Mouse (Mus musculus): Measurements from ENCODE around the gene Cib4. TPM values are rescaled to one million over a fixed set of nuclear protein-coding genes. Genes with fewer than 3 reads are reported as not detected.

Cib4 gene
- polyA plus RNA-seq (2014; fragmentation: Illumina TruSeq; extraction: RNeasy Lipid Tissue Mini Kit (QIAGEN cat#74804); ENCODE audit: insufficient read depth, low read depth, low replicate concordance), result 0.58 TPM

DNA sequence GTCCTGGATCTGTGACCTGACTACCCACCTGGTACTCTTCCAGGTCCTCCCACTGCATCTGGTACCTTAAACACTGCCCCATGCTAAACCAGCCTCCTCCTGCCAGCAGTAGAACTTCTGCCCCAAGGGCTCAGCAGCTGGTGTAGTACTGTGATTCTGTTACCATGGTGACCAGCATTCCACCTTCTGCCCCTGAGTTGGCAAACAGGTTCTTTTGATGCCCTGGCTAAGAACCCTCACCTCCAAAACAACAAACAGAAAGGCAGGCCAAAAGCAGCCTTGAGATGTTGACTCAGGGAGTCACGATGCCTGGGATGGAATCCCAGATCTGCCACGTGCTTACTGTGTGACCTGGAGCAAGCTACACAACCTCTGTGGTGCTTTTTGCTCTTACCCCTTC, at the start of gene Cib4:
Cib4 (minus strand) TSS at position 139 of the 400 bp plus-strand sequence.

DNA sequence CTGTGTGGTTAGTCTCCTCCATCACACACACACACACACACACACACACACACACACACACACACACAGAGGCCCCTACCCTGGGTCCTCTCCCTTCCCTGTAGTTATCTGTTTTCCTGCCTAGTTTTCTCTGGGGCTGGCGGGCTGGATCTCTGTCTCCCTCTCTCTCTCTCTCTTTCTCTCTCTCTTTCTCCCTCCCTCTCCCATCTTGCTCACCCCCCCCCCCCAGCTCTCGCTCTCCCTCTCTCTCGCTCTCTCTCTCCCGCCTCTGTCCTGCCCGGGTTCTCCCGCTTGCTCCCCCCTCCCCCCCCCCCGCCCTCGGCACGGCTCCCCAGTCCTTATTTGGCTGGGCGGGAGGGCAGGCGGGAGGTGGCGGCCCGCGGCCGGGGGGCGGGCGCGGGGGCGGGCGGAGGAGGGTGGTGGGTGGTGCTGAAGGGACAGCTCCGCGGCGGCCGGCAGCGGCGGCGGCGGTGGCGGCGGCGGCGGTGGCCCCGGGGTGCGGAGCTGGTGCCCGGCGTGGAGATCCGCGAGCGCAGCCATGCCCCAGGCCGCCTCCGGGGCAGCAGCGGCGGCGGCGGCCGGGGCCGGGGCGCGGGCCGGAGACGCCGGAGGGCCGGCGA, 42.2 kb upstream of the Cib4 start, which contains the start of gene Kcnk3:
Kcnk3 (plus strand) TSS at position 490 of the 620 bp plus-strand sequence.

DNA sequence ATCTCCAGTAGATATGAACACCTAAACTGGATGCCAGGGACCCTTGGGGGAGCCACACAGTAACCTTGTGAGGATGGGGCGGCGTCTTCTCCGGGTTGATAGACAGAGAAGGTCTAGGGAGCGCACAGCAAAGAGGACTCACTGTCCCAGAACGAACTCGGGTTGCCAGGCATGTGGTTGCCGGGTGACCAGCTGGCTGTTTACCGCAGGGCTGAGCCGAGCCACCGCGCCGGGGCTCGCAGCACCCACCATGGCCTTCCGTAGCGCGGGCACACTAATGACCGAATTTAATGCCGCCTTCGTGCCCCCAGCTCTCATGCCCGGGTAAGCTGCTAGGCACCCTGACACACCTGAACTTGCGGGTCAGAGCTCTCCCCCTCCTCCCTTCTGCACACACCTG, 79.8 kb downstream of the Cib4 start, which contains the start of gene 1700001C02Rik:
1700001C02Rik (plus strand) TSS at position 187 of the 400 bp plus-strand sequence.

DNA sequence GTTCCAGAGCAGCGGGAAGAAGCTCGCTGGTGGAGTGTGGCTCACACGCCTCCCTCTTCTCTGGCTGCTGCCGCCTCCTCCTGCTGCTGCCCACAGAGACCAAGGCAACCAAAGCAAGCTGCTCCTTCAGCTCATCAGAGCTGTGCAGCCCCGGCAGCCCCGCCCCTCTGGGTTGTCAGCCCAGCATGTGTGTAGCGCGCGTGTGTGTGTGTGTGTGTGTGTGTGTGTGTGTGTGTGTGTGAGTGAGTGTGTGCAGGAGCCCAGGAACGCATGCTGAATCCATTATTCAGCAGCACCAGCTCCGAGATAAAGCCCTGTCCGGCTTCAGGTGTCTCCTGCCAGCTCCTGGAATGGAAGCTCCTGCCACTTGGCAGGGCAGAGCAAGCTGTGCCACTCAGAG, 83.8 kb downstream of the Cib4 start, which contains the start of gene Otof:
Otof (minus strand) TSS at position 112 of the 400 bp plus-strand sequence.

Other genes with a start within 250 kb of the Cib4 start
- 0.10 TPM for gene Otof, start 83.9 kb downstream of the Cib4 start, polyA plus RNA-seq (2014; fragmentation: Illumina TruSeq; extraction: RNeasy Lipid Tissue Mini Kit (QIAGEN cat#74804); ENCODE audit: insufficient read depth, low read depth, low replicate concordance)
- 18.6 TPM for gene 1700001C02Rik, start 79.8 kb downstream of the Cib4 start, polyA plus RNA-seq (2014; fragmentation: Illumina TruSeq; extraction: RNeasy Lipid Tissue Mini Kit (QIAGEN cat#74804); ENCODE audit: insufficient read depth, low read depth, low replicate concordance)
- gene Kcnk3, start 42.3 kb upstream of the Cib4 start, polyA plus RNA-seq (2014; fragmentation: Illumina TruSeq; extraction: RNeasy Lipid Tissue Mini Kit (QIAGEN cat#74804); ENCODE audit: insufficient read depth, low read depth, low replicate concordance), result 13.2 TPM
- gene Slc35f6, start 102.1 kb upstream of the Cib4 start, polyA plus RNA-seq (2014; fragmentation: Illumina TruSeq; extraction: RNeasy Lipid Tissue Mini Kit (QIAGEN cat#74804); ENCODE audit: insufficient read depth, low read depth, low replicate concordance), result 14.5 TPM
- gene Cenpa, start 120.9 kb upstream of the Cib4 start, polyA plus RNA-seq (2014; fragmentation: Illumina TruSeq; extraction: RNeasy Lipid Tissue Mini Kit (QIAGEN cat#74804); ENCODE audit: insufficient read depth, low read depth, low replicate concordance), result 10.4 TPM
- 2.3 TPM for gene Dpysl5, start 165.7 kb upstream of the Cib4 start, polyA plus RNA-seq (2014; fragmentation: Illumina TruSeq; extraction: RNeasy Lipid Tissue Mini Kit (QIAGEN cat#74804); ENCODE audit: insufficient read depth, low read depth, low replicate concordance)

Data from lung, adult 10 weeks (tissue).